Mouse (Mus musculus) liver, embryonic 14.5 days (tissue): ENCODE data around the gene Mxd4. TPM values are rescaled to one million over a fixed set of nuclear protein-coding genes. Genes with fewer than 3 reads are reported as not detected.

ENCODE experiments used
- ATAC-seq: fragments of 200-750 bp; cut with Nextera tagmentation; 2 replicates; pipeline ENCODE4 v1.8.0; 2017; ENCODE audit warnings: moderate number of reproducible peaks, mild to moderate bottlenecking, moderate library complexity; ENCODE audit not compliant: insufficient read depth
- DNase-seq, 3 experiments: peaks; one replicate each; pipeline ENCODE4 v3.0.0-alpha.2; 2012 to 2013; ENCODE audit warnings: low read depth in 3 of 3, low spot score in 3 of 3
- H3K27ac ChIP-seq: fragments of 300-500 bp; sonication (generic); 2 replicates; pipeline ENCODE4 v1.5.1; 2014; ENCODE audit warnings: moderate library complexity, mild to moderate bottlenecking, control low read depth, inconsistent platforms
- H3K27me3 ChIP-seq: fragments of 300-500 bp; sonication (generic); 2 replicates; pipeline ENCODE4 v1.6.1; 2014; ENCODE audit warnings: mild to moderate bottlenecking, low read length, moderate library complexity; ENCODE audit not compliant: control insufficient read depth, insufficient read depth
- H3K36me3 ChIP-seq: fragments of 300-500 bp; sonication (generic); replicated peaks from 2 replicates; pipeline ENCODE4 v1.6.1; 2014; ENCODE audit warnings: low read depth; ENCODE audit not compliant: control insufficient read depth, insufficient read depth
- H3K4me1 ChIP-seq, 2 experiments: fragments of 200-500 bp in 1 of 2; fragments of 300-500 bp in 1 of 2; sonication (generic) in 1 of 2; replicated peaks; 2 replicates each; pipeline ENCODE4 v1.6.1; 2012 to 2014; ENCODE audit warnings: antibody characterized with exemption in 1 of 2, inconsistent platforms in 1 of 2, low read length in 1 of 2; ENCODE audit not compliant: control insufficient read depth in 2 of 2, insufficient read depth in 2 of 2
- H3K4me2 ChIP-seq: fragments of 300-500 bp; sonication (generic); 2 replicates; pipeline ENCODE4 v1.6.1; 2014; ENCODE audit warnings: low read depth, mild to moderate bottlenecking, control low read depth, moderate library complexity
- H3K4me3 ChIP-seq, 2 experiments: fragments of 200-500 bp in 1 of 2; fragments of 300-500 bp in 1 of 2; sonication (generic) in 1 of 2; 2 replicates each; pipeline ENCODE4 v1.5.1; 2012 to 2014; ENCODE audit warnings: low read depth in 2 of 2, low read length in 2 of 2, mild to moderate bottlenecking in 2 of 2, control low read depth in 1 of 2, inconsistent platforms in 1 of 2, moderate library complexity in 1 of 2; ENCODE audit not compliant: insufficient read depth in 1 of 2
- H3K9ac ChIP-seq: fragments of 300-500 bp; sonication (generic); replicated peaks from 2 replicates; pipeline ENCODE4 v1.6.1; 2014; ENCODE audit warnings: mild to moderate bottlenecking, control low read depth, moderate library complexity
- H3K9me3 ChIP-seq: fragments of 300-500 bp; sonication (generic); 2 replicates; pipeline ENCODE4 v1.6.1; 2016; ENCODE audit warnings: low read length, mixed read lengths; ENCODE audit not compliant: control insufficient read depth
- CTCF ChIP-seq: IDR thresholded peaks from 2 replicates; pipeline ENCODE4 v1.5.1; 2016; ENCODE audit warnings: antibody characterized with exemption, low read depth, control low read depth
- EP300 ChIP-seq: IDR thresholded peaks from 2 replicates; pipeline ENCODE4 v1.6.1; 2016; ENCODE audit warnings: antibody characterized with exemption, low read depth
- WGBS: fragments of 180-500 bp; shearing (Covaris S2); extraction: QIAGEN DNeasy Blood & Tissue Kit; methylation state at CpG from one replicate; pipeline ENCODE4 v1.1.7; 2014; ENCODE audit not compliant: insufficient replicate concordance; 5-methylcytosine and 5-hydroxymethylcytosine counted together
- polyA plus RNA-seq, 2 experiments: library from polyadenylated mRNA; depleted of rRNA in 1 of 2; stranded (reverse) in 1 of 2; unstranded in 1 of 2; fragments of >200 nt; fragmentation: Nextera tagmentation in 1 of 2; extraction: Ambion mirVana in 1 of 2; gene quantifications; 2 replicates each; pipeline versions ENCODE4 v1.2.1 to v1.2.3; 2012 to 2014

The Mxd4 gene
- polyA plus RNA-seq (2012; rRNA removed) = 5.9 and 6.6 TPM in 2 replicates
- polyA plus RNA-seq (2014; fragmentation: Nextera tagmentation; extraction: Ambion mirVana) = 4.0 and 4.7 TPM in 2 replicates

- peak within 1 kb of the TSS; percentile 49 for H3K27ac ChIP-seq
- peak; percentile 96 for ATAC-seq
- no peaks in the 10 kb centered on the region for H3K9me3 ChIP-seq
- no peaks in the 10 kb centered on the region for H3K36me3 ChIP-seq
- peak within 1 kb of the TSS; percentile 99 for H3K4me2 ChIP-seq
- peak within 1 kb of the TSS; percentile 66 for H3K9ac ChIP-seq
- 0% methylated on average over 60 of the region's 60 CpGs for WGBS
- DNase-seq = peak; percentile 95 to 96 (median 96)
- TF ChIP-seq EP300 = no peak
- TF ChIP-seq CTCF = 0 out of 2 replicates have a peak, but pooled peaks have one; percentile 10
- H3K27me3 ChIP-seq = no peaks in the 10 kb centered on the region
- peaks cover 7 to 12% of the 10 kb centered on the region in 2 experiments for H3K4me1 ChIP-seq
- peak within 1 kb of the TSS; percentile 76 to 83 for H3K4me3 ChIP-seq
Observed at GRCm38 (mm10) chr5:34187601-34188316, at the start of gene Mxd4. TSS of gene Mxd4 (minus strand) at chr5:34187720.

GRCm38 (mm10) chr5:34235898-34236420, 48.4 kb upstream of the Mxd4 start:
- DNase-seq (peak in 2 of 3 experiments; percentile 9 to 14), ATAC-seq (no peak)
- Histone ChIP-seq H3K4me3 (no peak overlapping the region), H3K27me3 (no peaks in the 10 kb centered on the region), H3K9ac (no peak overlapping the region), H3K27ac (no peak overlapping the region), H3K4me1 (no peaks in the 10 kb centered on the region), H3K36me3 (no peaks in the 10 kb centered on the region), H3K9me3 (no peaks in the 10 kb centered on the region), H3K4me2 (no peak overlapping the region)
- 54% methylated on average over 10 of the region's 10 CpGs for WGBS
- peak; percentile 96 for TF ChIP-seq CTCF
- TF ChIP-seq EP300 = no peak

- no peaks in the 10 kb centered on the region for H3K9me3 ChIP-seq
- no peak overlapping the region for H3K27ac ChIP-seq
- no peak overlapping the region for H3K4me2 ChIP-seq
- TF ChIP-seq CTCF = no peak
- TF ChIP-seq EP300 = no peak
- 66% methylated on average over 4 of the region's 4 CpGs for WGBS
- no peaks in the 10 kb centered on the region for H3K36me3 ChIP-seq
- H3K9ac ChIP-seq = no peak overlapping the region
- no peak for DNase-seq
- no peak overlapping the region for H3K4me3 ChIP-seq
- no peaks in the 10 kb centered on the region for H3K27me3 ChIP-seq
- no peak for ATAC-seq
- no peaks in the 10 kb centered on the region for H3K4me1 ChIP-seq
Observed at GRCm38 (mm10) chr5:34235056-34235455, 47.5 kb upstream of the Mxd4 start.

- no peak for ATAC-seq
- no peak for TF ChIP-seq EP300
- no peak for TF ChIP-seq CTCF
- Histone ChIP-seq H3K36me3 (no peaks in the 10 kb centered on the region), H3K27ac (no peak overlapping the region), H3K27me3 (no peaks in the 10 kb centered on the region), H3K4me1 (no peaks in the 10 kb centered on the region), H3K4me3 (no peak overlapping the region), H3K9me3 (no peaks in the 10 kb centered on the region), H3K4me2 (no peak overlapping the region), H3K9ac (no peak overlapping the region)
- 63% methylated on average over 6 of the region's 6 CpGs for WGBS
- DNase-seq = no peak
Observed at GRCm38 (mm10) chr5:34233221-34233515, 45.6 kb upstream of the Mxd4 start.

GRCm38 (mm10) chr5:34232481-34233220, 45.1 kb upstream of the Mxd4 start:
- ATAC-seq (no peak), DNase-seq (no peak)
- Histone ChIP-seq H3K27ac (no peak overlapping the region), H3K27me3 (no peaks in the 10 kb centered on the region), H3K4me3 (no peak overlapping the region), H3K9ac (no peak overlapping the region), H3K4me2 (no peak overlapping the region), H3K4me1 (no peaks in the 10 kb centered on the region), H3K9me3 (no peaks in the 10 kb centered on the region), H3K36me3 (no peaks in the 10 kb centered on the region)
- TF ChIP-seq CTCF (no peak), EP300 (no peak)
- WGBS = 38% methylated on average over 8 of the region's 8 CpGs
